Mouse (Mus musculus) forebrain, postnatal 0 days (tissue): ENCODE measurements at regions not wholly inside any gene's neighbourhood (a gene's known extent, or its start where the extent isn't known, plus 50 kb on each side); places are given as distances from the start of the nearest gene placed in this dataset.

Experiments
- ATAC-seq: fragments of 200-750 bp; cut with Nextera tagmentation; 2 replicates; pipeline ENCODE4 v1.8.0; 2017; ENCODE audit warnings: mild to moderate bottlenecking, moderate library complexity
- DNase-seq: peaks from one replicate; pipeline ENCODE4 v3.0.0-alpha.2; 2015
- H3K27ac ChIP-seq: fragments of 300-500 bp; sonication (generic); 2 replicates; pipeline ENCODE4 v1.5.1; 2014; ENCODE audit warnings: low read depth, mild to moderate bottlenecking, antibody characterized with exemption, low read length, moderate library complexity, mixed read lengths
- H3K27me3 ChIP-seq: fragments of 300-500 bp; sonication (generic); 2 replicates; pipeline ENCODE4 v1.6.1; 2014; ENCODE audit warnings: mild to moderate bottlenecking, low read length, mixed read lengths; ENCODE audit not compliant: insufficient read depth
- H3K36me3 ChIP-seq: fragments of 300-500 bp; sonication (generic); 2 replicates; pipeline ENCODE4 v1.6.1; 2014; ENCODE audit warnings: mild to moderate bottlenecking, moderate library complexity; ENCODE audit not compliant: insufficient read depth
- H3K4me1 ChIP-seq: fragments of 300-500 bp; sonication (generic); 2 replicates; pipeline ENCODE4 v1.6.1; 2014; ENCODE audit warnings: antibody characterized with exemption; ENCODE audit not compliant: insufficient read depth
- H3K4me2 ChIP-seq: fragments of 300-500 bp; sonication (generic); 2 replicates; pipeline ENCODE4 v1.6.1; 2014; ENCODE audit warnings: low read depth, mild to moderate bottlenecking, moderate library complexity
- H3K4me3 ChIP-seq: fragments of 300-500 bp; sonication (generic); 2 replicates; pipeline ENCODE4 v1.5.1; 2014; ENCODE audit warnings: low read depth, low read length, mixed read lengths
- H3K9ac ChIP-seq: fragments of 300-500 bp; sonication (generic); 2 replicates; pipeline ENCODE4 v1.6.1; 2014; ENCODE audit warnings: mild to moderate bottlenecking
- H3K9me3 ChIP-seq: fragments of 300-500 bp; sonication (generic); 2 replicates; pipeline ENCODE4 v1.6.1; 2016; ENCODE audit warnings: low read length
- CTCF ChIP-seq: sonication (generic); IDR thresholded peaks from 2 replicates; pipeline ENCODE4 v1.5.1; 2016; ENCODE audit warnings: antibody characterized with exemption, control low read depth, low read depth
- WGBS: fragments of 180-500 bp; shearing (Covaris S2); extraction: QIAGEN DNeasy Blood & Tissue Kit; methylation state at CpG from one replicate; pipeline ENCODE4 v1.1.7; 2014; 5-methylcytosine and 5-hydroxymethylcytosine counted together

DNA sequence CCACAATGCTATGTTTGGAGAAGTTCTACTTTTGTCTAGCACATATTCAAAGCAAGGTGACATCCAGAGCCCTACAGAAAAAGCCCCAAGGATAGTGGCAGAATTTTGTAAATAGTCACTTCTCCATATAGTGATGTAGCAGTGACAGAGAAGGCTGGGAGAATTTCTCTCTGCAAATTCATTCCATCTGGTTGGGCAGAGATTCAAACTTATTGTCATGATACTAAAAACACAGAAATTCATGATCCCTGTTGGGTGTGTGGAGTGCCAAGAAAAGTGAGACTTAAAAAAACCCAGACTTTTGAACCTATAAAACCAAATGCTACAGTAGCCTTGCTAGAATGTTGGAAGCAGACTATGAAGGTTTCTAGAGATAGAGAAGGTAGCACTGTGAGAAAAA, 983.0 kb downstream of the Serpinb8 start:
- no peaks in the 10 kb centered on the region for H3K36me3 ChIP-seq
- no peak overlapping the region for H3K4me3 ChIP-seq
- no peak overlapping the region for H3K27ac ChIP-seq
- TF ChIP-seq CTCF = no peak
- H3K4me1 ChIP-seq = no peaks in the 10 kb centered on the region
- H3K9me3 ChIP-seq = no peaks in the 10 kb centered on the region
- DNase-seq (peak; percentile 56), ATAC-seq (peak; percentile 25; the same call in 1 of the 2 replicates)
- no peak overlapping the region for H3K4me2 ChIP-seq
- H3K9ac ChIP-seq = no peak overlapping the region
- H3K27me3 ChIP-seq = no peaks in the 10 kb centered on the region

DNA sequence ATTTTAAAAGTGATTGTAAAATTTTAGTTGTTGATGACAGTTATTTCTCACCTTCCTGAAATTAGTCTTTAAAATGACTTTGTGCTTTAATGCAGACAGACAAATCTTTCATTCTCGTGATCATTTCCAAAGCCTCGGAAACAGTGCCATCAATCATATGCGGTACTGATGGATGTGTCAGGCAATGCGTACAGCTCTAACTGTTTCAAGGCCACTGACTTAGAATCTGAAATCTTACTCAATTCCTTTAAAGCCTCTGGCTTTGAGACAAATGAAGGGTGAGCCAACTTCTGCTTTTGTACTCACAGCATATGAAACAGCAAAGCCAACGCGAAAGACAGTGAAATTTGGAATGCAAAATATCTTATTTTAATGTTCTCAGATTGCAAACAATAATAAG, 987.0 kb downstream of the Serpinb8 start:
- Histone ChIP-seq H3K9me3 (no peaks in the 10 kb centered on the region), H3K4me1 (no peaks in the 10 kb centered on the region), H3K4me3 (no peak overlapping the region), H3K27me3 (no peaks in the 10 kb centered on the region), H3K9ac (no peak overlapping the region), H3K27ac (no peak overlapping the region), H3K4me2 (no peak overlapping the region), H3K36me3 (no peaks in the 10 kb centered on the region)
- TF ChIP-seq CTCF = no peak
- 41% methylated on average over 6 of the region's 6 CpGs for WGBS
- DNase-seq (peak; percentile 16), ATAC-seq (no peak)

- ATAC-seq (no peak), DNase-seq (peak; percentile 2)
- Histone ChIP-seq H3K36me3 (no peaks in the 10 kb centered on the region), H3K9ac (no peak overlapping the region), H3K27me3 (no peaks in the 10 kb centered on the region), H3K9me3 (no peaks in the 10 kb centered on the region), H3K4me3 (no peak overlapping the region), H3K4me1 (no peaks in the 10 kb centered on the region), H3K4me2 (no peak overlapping the region), H3K27ac (no peak overlapping the region)
- TF ChIP-seq CTCF = no peak
- 43% methylated on average over 3 of the region's 3 CpGs for WGBS
Measured at GRCm38 (mm10) chr1:108577793-108578192, 988.0 kb downstream of the Serpinb8 start.

DNA sequence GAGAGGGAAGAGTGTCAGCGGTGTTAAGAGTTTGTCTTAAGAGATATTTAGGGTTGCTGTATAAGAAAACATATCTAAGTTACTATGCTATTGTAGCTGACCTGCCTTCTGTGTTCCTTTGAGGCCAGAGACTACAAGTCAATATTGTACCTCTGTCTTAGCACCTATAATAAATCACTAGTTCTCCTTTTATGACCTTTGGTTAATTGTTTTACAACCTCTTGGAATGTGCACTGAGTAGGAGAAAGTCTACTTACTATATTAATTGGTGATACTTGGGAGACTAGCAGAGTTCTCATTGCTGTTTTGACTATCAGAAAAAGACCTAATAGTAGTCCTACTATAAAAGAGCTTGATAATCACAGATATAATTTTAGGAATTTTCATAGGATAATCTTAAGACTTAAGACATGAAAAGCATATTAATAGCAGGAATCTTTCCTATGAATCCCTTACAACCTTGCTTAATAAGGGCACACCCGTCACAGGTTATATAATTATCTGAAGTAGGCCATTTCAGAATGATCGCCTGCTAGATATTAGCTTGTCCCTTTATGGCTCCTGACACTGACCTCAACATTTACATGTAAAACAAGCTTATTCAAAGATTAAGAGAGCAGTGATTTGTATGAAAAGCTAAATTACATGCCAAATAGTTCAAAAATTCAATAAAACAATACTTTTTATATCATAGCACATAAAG, 1003.1 kb downstream of the Serpinb8 start:
- WGBS = 84% methylated on average over 3 of the region's 3 CpGs

GRCm38 (mm10) chr1:108597129-108597528, 1007.3 kb downstream of the Serpinb8 start:
- Histone ChIP-seq H3K4me3 (no peak overlapping the region), H3K27me3 (no peaks in the 10 kb centered on the region), H3K27ac (no peak overlapping the region), H3K9me3 (no peaks in the 10 kb centered on the region), H3K4me1 (no peaks in the 10 kb centered on the region), H3K36me3 (no peaks in the 10 kb centered on the region), H3K9ac (no peak overlapping the region), H3K4me2 (no peak overlapping the region)
- ATAC-seq (no peak), DNase-seq (no peak)
- TF ChIP-seq CTCF = no peak
- 91% methylated on average over 11 of the region's 11 CpGs for WGBS

More for the DNA sequence above, 1003.1 kb downstream of the Serpinb8 start:
- H3K9me3 ChIP-seq = no peaks in the 10 kb centered on the region
- DNase-seq (no peak), ATAC-seq (no peak)
- H3K4me1 ChIP-seq = no peaks in the 10 kb centered on the region
- no peaks in the 10 kb centered on the region for H3K36me3 ChIP-seq
- H3K27ac ChIP-seq = no peak overlapping the region
- H3K4me2 ChIP-seq = no peak overlapping the region
- H3K9ac ChIP-seq = no peak overlapping the region
- no peaks in the 10 kb centered on the region for H3K27me3 ChIP-seq
- H3K4me3 ChIP-seq = no peak overlapping the region
- no peak for TF ChIP-seq CTCF
